Mouse (Mus musculus) myocyte (in vitro differentiated cells): ENCODE data around the gene AW549877. TPM values are rescaled to one million over a fixed set of nuclear protein-coding genes. Genes with fewer than 3 reads are reported as not detected.

Source experiments
- H3K27me3 ChIP-seq: one replicate; pipeline ENCODE4 v1.6.1; 2011; ENCODE audit not compliant: control insufficient read depth, insufficient read depth, insufficient read length
- H3K36me3 ChIP-seq: one replicate; pipeline ENCODE4 v1.6.1; 2011; ENCODE audit not compliant: control insufficient read depth, insufficient read depth
- H3K4me2 ChIP-seq: one replicate; pipeline ENCODE4 v1.6.1; 2011; ENCODE audit warnings: low read depth, control low read depth
- H3K4me3 ChIP-seq: one replicate; pipeline ENCODE4 v1.5.1; 2011; ENCODE audit warnings: mild to moderate bottlenecking, control low read depth, moderate library complexity
- H3K79me2 ChIP-seq: one replicate; pipeline ENCODE4 v1.6.1; 2011; ENCODE audit not compliant: control insufficient read depth, insufficient read depth
- H3ac ChIP-seq: one replicate; pipeline ENCODE4 v1.6.1; 2011; ENCODE audit not compliant: control insufficient read depth, insufficient read length
- CEBPB ChIP-seq: IDR thresholded peaks from 2 replicates; pipeline ENCODE4 v1.6.1; 2011; ENCODE audit warnings: mild to moderate bottlenecking, moderate library complexity; ENCODE audit not compliant: poor library complexity, insufficient read depth, severe bottlenecking
- E2F4 ChIP-seq: IDR thresholded peaks from one replicate; pipeline ENCODE4 v1.6.1; 2011; ENCODE audit warnings: mild to moderate bottlenecking, control low read depth, moderate library complexity; ENCODE audit not compliant: insufficient read depth
- MAX ChIP-seq: IDR thresholded peaks from one replicate; pipeline ENCODE4 v1.6.1; 2011; ENCODE audit warnings: low read depth, mild to moderate bottlenecking, control low read depth
- MYOD1 ChIP-seq, 3 experiments: IDR thresholded peaks; one replicate each; pipeline ENCODE4 v1.6.1; 2011; ENCODE audit warnings: control low read depth in 2 of 3, low read depth in 2 of 3, mild to moderate bottlenecking in 2 of 3, moderate library complexity in 1 of 3; ENCODE audit not compliant: insufficient read length in 2 of 3, control insufficient read depth in 1 of 3
- MYOG ChIP-seq, 3 experiments: IDR thresholded peaks; one replicate each; pipeline ENCODE4 v1.6.1; 2011; ENCODE audit warnings: control low read depth in 2 of 3, low read depth in 2 of 3, mild to moderate bottlenecking in 2 of 3; ENCODE audit not compliant: insufficient read length in 2 of 3, control insufficient read depth in 1 of 3, insufficient read depth in 1 of 3
- POLR2A ChIP-seq: IDR thresholded peaks from one replicate; pipeline ENCODE4 v1.6.1; 2011; ENCODE audit warnings: low read depth, mild to moderate bottlenecking, control low read depth, moderate library complexity; ENCODE audit not compliant: insufficient read length
- POLR2AphosphoS2 ChIP-seq: IDR thresholded peaks from one replicate; pipeline ENCODE4 v1.6.1; 2011; ENCODE audit warnings: low read depth, control low read depth; ENCODE audit not compliant: insufficient read length
- REST ChIP-seq: IDR thresholded peaks from one replicate; pipeline ENCODE4 v1.6.1; 2011; ENCODE audit warnings: mild to moderate bottlenecking, control low read depth, moderate library complexity; ENCODE audit not compliant: insufficient read depth, insufficient read length
- SRF ChIP-seq: IDR thresholded peaks from one replicate; pipeline ENCODE4 v1.6.1; 2011; ENCODE audit warnings: low read depth; ENCODE audit not compliant: control insufficient read depth, insufficient read length
- TCF12 ChIP-seq: IDR thresholded peaks from one replicate; pipeline ENCODE4 v1.6.1; 2011; ENCODE audit warnings: mild to moderate bottlenecking, control low read depth; ENCODE audit not compliant: poor library complexity, insufficient read depth, severe bottlenecking
- TCF3 ChIP-seq: IDR thresholded peaks from one replicate; pipeline ENCODE4 v1.6.1; 2011; ENCODE audit warnings: low read depth, control low read depth; ENCODE audit not compliant: insufficient read length
- USF1 ChIP-seq: IDR thresholded peaks from one replicate; pipeline ENCODE4 v1.6.1; 2011; ENCODE audit warnings: low read depth, mild to moderate bottlenecking, control low read depth, moderate library complexity
- polyA plus RNA-seq: library from polyadenylated mRNA; unstranded; fragments of >200 nt; fragmentation: generic; extraction: Trizol; gene quantifications from one replicate; pipeline ENCODE4 v1.2.1, GENCODE M21; 2012; ENCODE audit warnings: missing spikeins

Gene AW549877
- polyA plus RNA-seq, 1 experiment = 5.9 TPM

DNA sequence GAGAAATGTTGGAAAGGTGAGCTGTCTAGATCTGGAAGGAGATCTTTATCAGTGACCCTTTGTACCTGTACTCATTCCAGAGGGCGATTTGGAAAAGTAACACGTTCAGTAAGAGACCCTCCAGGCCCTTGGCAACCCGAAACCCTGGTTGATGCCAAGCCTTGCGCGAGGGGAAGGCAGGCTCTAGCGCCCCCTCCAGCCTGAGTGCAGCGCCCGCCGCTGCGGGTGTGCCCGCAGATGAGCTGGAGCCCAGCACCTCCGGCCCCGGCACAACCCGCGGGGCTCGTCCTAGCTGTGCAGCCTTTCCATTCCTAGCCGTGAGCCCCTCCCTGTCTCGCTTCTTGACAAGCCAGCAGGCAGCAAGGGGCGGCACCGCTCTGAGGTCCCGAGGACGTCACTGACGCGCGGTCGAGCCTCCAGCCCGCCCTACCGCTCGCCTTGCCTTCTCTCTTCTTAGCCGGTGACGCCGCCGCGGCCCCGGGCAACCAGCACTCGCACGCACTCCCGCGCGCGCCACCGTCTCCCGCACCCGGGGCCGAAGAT lies 30.8 kb upstream of the AW549877 start, which contains the start of gene Oxct1:
Oxct1 (plus strand) TSS at position 153 of the 543 bp plus-strand sequence.
- Histone ChIP-seq H3ac (peak within 1 kb of the TSS; percentile 44), H3K4me3 (peak within 1 kb of the TSS; percentile 45), H3K27me3 (no peaks in the 10 kb centered on the region), H3K4me2 (peak within 1 kb of the TSS; percentile 99), H3K36me3 (no peaks in the 10 kb centered on the region), H3K79me2 (peaks cover 9% of the 10 kb centered on the region)
- TF ChIP-seq SRF (peak; percentile 63), CEBPB (no peak), REST (no peak), USF1 (no peak), MYOG (IDR thresholded peaks at IDR 0.05; ENCODE audit: control insufficient read depth in 1 of 3, insufficient read depth in 1 of 3, insufficient read length in 2 of 3, low read depth in 2 of 3) (peak in 1 of 3 experiments; percentile 26), E2F4 (no peak), TCF12 (no peak), POLR2AphosphoS2 (peak; percentile 24), MYOD1 (IDR thresholded peaks at IDR 0.05; ENCODE audit: control insufficient read depth in 1 of 3, insufficient read length in 2 of 3, low read depth in 2 of 3) (peak in 2 of 3 experiments; percentile 4 to 13), MAX (no peak), POLR2A (peak; percentile 63), TCF3 (no peak)

DNA sequence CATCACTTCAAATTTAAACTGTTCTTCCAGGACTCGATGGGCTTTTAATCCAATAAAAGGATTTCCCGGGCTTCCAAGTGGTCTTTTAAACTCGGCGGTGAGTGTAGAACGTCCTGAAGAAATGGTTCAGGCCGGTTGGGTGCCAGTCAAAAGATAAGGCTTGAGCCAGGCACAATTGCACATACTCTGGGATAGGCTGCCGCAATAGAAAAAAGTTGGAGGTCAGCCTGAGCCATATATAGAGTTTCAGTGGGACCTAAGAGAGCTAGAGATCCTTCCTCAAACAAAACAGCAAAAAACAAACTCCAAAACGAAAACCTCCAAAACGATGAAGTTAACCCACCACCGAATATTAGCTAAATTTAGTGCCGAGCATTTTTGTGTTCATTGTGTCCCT lies 30.0 kb upstream of the AW549877 start:
- Histone ChIP-seq H3K79me2 (peaks cover 9% of the 10 kb centered on the region), H3K27me3 (no peaks in the 10 kb centered on the region), H3ac (no peak overlapping the region), H3K4me3 (peak overlapping the region; percentile 45), H3K4me2 (peak overlapping the region; percentile 99), H3K36me3 (no peaks in the 10 kb centered on the region)
- no peak for TF ChIP-seq MYOD1 (IDR thresholded peaks at IDR 0.05; ENCODE audit: control insufficient read depth in 1 of 3, insufficient read length in 2 of 3, low read depth in 2 of 3)
- TF ChIP-seq MAX = no peak
- TF ChIP-seq SRF = no peak
- no peak for TF ChIP-seq MYOG (IDR thresholded peaks at IDR 0.05; ENCODE audit: control insufficient read depth in 1 of 3, insufficient read depth in 1 of 3, insufficient read length in 2 of 3, low read depth in 2 of 3)
- TF ChIP-seq REST = no peak

DNA sequence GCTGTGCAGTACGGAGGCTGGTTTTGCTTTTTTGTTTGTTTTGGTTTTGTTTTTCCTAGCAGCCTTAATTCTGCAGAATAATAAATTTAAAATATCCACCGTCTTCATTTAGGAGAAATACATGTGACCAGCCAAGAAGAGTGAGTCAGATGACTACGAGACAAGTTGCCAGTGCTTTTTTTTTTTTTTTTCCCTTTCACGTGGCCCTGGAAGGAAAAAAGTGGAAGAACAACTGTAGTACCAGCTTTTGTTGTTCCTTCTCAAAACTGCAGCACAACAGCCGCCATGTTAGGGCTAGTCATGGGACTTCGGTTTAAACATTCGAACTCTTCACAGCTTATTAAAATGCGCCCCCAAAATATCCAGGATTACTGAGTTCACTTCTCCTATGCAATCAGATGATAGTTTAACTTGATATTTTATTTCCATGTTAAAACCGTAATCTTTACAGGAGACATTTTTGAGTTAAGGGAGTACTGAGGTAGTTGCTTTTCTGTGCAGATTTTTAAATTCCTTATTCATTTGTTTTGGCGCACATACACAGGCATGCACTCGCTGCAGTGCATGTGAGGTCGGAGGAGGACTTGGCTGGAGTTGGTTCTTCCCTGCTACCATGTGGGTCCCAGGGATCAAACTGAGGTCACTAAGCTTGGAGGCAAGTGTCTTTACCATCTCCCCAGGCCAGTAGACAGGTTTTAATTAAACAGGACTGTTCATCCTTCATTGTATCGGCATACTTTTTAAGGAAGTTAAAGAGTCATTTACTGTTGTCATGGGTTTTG lies 29.4 kb upstream of the AW549877 start:
- peaks cover 9% of the 10 kb centered on the region for H3K79me2 ChIP-seq
- H3K36me3 ChIP-seq = no peaks in the 10 kb centered on the region
- H3ac ChIP-seq = no peak overlapping the region
- no peak overlapping the region for H3K4me2 ChIP-seq
- H3K4me3 ChIP-seq = no peak overlapping the region
- no peaks in the 10 kb centered on the region for H3K27me3 ChIP-seq
- TF ChIP-seq TCF3 (no peak), USF1 (peak; percentile 61)

DNA sequence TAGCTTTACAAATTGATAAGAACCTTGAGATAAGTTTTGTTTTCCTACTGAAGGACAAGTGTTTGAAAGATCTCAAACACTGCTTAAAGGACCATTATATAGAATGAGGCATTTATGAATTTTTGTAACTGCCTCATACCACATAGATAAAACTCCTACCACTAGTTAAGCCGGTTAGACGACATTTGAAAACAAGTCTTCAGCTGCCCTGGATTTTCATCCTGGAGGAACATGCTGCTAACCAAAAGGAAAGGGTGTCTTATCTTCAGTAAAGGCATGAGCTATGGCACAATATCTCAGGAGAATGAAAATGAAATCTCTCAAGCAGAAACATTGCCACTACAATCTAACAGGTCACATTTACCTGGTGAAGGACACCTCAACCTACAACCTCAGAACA lies 28.2 kb upstream of the AW549877 start:
- no peak for TF ChIP-seq E2F4
- TF ChIP-seq TCF3 = no peak
- TF ChIP-seq SRF = no peak
- TF ChIP-seq USF1 = no peak
- no peak for TF ChIP-seq CEBPB
- TF ChIP-seq POLR2A = no peak
- TF ChIP-seq REST = no peak
- TF ChIP-seq POLR2AphosphoS2 = no peak
- TF ChIP-seq MYOG (IDR thresholded peaks at IDR 0.05; ENCODE audit: control insufficient read depth in 1 of 3, insufficient read depth in 1 of 3, insufficient read length in 2 of 3, low read depth in 2 of 3) = no peak
- TF ChIP-seq MYOD1 (IDR thresholded peaks at IDR 0.05; ENCODE audit: control insufficient read depth in 1 of 3, insufficient read length in 2 of 3, low read depth in 2 of 3) = no peak
- TF ChIP-seq MAX = no peak
- TF ChIP-seq TCF12 = no peak

GRCm38 (mm10) chr15:4020711-4021110 lies 25.2 kb upstream of the AW549877 start:
- peaks cover 7% of the 10 kb centered on the region for H3K27me3 ChIP-seq
- peak overlapping the region; percentile 3 for H3K4me2 ChIP-seq
- no peak overlapping the region for H3ac ChIP-seq
- no peaks in the 10 kb centered on the region for H3K36me3 ChIP-seq
- TF ChIP-seq SRF (no peak), TCF3 (no peak), POLR2A (no peak), USF1 (no peak), TCF12 (peak; percentile 34), E2F4 (no peak), MAX (no peak), MYOD1 (IDR thresholded peaks at IDR 0.05; ENCODE audit: control insufficient read depth in 1 of 3, insufficient read length in 2 of 3, low read depth in 2 of 3) (peak; percentile 34 to 70 (median 60)), POLR2AphosphoS2 (no peak), MYOG (IDR thresholded peaks at IDR 0.05; ENCODE audit: control insufficient read depth in 1 of 3, insufficient read depth in 1 of 3, insufficient read length in 2 of 3, low read depth in 2 of 3) (peak in 2 of 3 experiments; percentile 45 to 90), REST (no peak), CEBPB (peak; percentile 59; the same call in 1 of the 2 replicates)
- H3K4me3 ChIP-seq = no peak overlapping the region
- H3K79me2 ChIP-seq = no peaks in the 10 kb centered on the region

More for the DNA sequence above, 28.2 kb upstream of the AW549877 start:
- no peak overlapping the region for H3K4me2 ChIP-seq
- no peaks in the 10 kb centered on the region for H3K36me3 ChIP-seq
- H3K4me3 ChIP-seq = no peak overlapping the region
- peaks cover 9% of the 10 kb centered on the region for H3K79me2 ChIP-seq
- H3ac ChIP-seq = no peak overlapping the region
- H3K27me3 ChIP-seq = no peaks in the 10 kb centered on the region
